ENCODE assay signal across 10 mouse cellular contexts in the genomic region with DNA sequence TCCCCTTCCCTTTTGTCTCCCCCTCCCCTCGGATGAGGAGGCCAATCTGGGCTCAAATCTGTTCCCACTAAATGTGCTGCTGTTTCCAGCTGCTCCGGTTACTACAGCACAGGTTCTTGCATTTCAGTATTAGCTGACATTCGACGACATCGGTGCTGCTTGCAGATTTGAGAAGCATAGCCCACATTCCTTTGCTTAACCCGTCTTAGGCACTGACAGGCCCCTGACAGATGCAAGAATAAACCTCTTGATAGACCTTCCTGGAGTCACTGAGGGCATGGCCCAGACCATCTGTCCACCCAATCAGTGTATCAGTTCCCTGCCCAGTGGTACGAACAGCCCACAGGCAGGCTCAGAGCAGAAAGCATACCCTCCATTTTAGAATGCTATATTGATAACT. TPM values are rescaled to one million over a fixed set of nuclear protein-coding genes. Genes with fewer than 3 reads are reported as not detected.
DNase-seq lines count a peak whose midpoint lies in the region; ATAC-seq lines count a peak whose summit lies in the region.
"Had no signal": no experiment of that assay in that cellular context is flagged by ENCODE, and none has a peak within 500 bp of the region (broad histone marks: within the 10 kb centered on the region; RNA-seq: fewer than 3 reads in every experiment).

No protein-coding gene starts in this region.

- H3K4me2 ChIP-seq in heart, embryonic 11.5 days, result no peak overlapping the region; the same call in 1 of the 2 replicates
- no peak overlapping the region for H3K4me2 ChIP-seq in midbrain, embryonic 12.5 days (replicated peaks)
- no peak overlapping the region for H3K4me2 ChIP-seq in midbrain, embryonic 14.5 days (ENCODE audit: low read length)
- H3K4me2 ChIP-seq in limb, embryonic 11.5 days (ENCODE audit: low read depth, severe bottlenecking), result peak overlapping the region; percentile 20; the same call in 1 of the 2 replicates

- peaks cover 22% of the 10 kb centered on the region for H3K4me1 ChIP-seq in heart, embryonic 11.5 days (ENCODE audit: control insufficient read depth, insufficient read depth, low read length)
- H3K4me1 ChIP-seq in midbrain, embryonic 12.5 days, result peaks cover 19% of the 10 kb centered on the region
- peaks cover 8% of the 10 kb centered on the region for H3K4me1 ChIP-seq in midbrain, embryonic 14.5 days (ENCODE audit: control insufficient read depth, insufficient read depth, low read length)
- peaks cover 20% of the 10 kb centered on the region for H3K4me1 ChIP-seq in limb, embryonic 11.5 days (ENCODE audit: control insufficient read depth, insufficient read depth, low read length)

- peak overlapping the region; percentile 57 for H3K27ac ChIP-seq in heart, embryonic 11.5 days (ENCODE audit: low read depth, low read length)
- 0 out of 2 replicates have a peak overlapping the region, but pooled peaks have one; percentile 39 for H3K27ac ChIP-seq in midbrain, embryonic 12.5 days (replicated peaks)
- no peak overlapping the region for H3K27ac ChIP-seq in midbrain, embryonic 14.5 days (replicated peaks; ENCODE audit: low read depth, low read length)
- H3K27ac ChIP-seq in limb, embryonic 11.5 days (replicated peaks; ENCODE audit: low read depth, low read length), result peak overlapping the region; percentile 85

- H3K4me3 ChIP-seq in heart, embryonic 11.5 days (ENCODE audit: low read depth, low read length), result no peak overlapping the region
- no peak overlapping the region for H3K4me3 ChIP-seq in midbrain, embryonic 12.5 days
- H3K4me3 ChIP-seq in midbrain, embryonic 14.5 days (replicated peaks; ENCODE audit: low read depth, low read length), result no peak overlapping the region
- H3K4me3 ChIP-seq in limb, embryonic 11.5 days (ENCODE audit: low read depth, low read length), result no peak overlapping the region
- H3K4me3 ChIP-seq: erythroblast, embryonic 14.5 days had no signal

- no peak for DNase-seq in heart, postnatal 10 days
- DNase-seq in midbrain, embryonic 14.5 days, result no peak
- DNase-seq in limb, embryonic 11.5 days (ENCODE audit: low spot score), result peak; percentile 48
- DNase-seq in thymus, adult 18-20 months, result no peak
- no peak for DNase-seq in urinary bladder, postnatal 4 days (ENCODE audit: low spot score in 2 of 2)

- 14% methylated on average over 7 of the region's 7 CpGs for WGBS in heart, embryonic 11.5 days (ENCODE audit: insufficient replicate concordance)
- WGBS in midbrain, embryonic 12.5 days, result 35% methylated on average over 7 of the region's 7 CpGs
- whole genome bisulfite sequencing in midbrain, embryonic 14.5 days, result 32% methylated on average over 7 of the region's 7 CpGs
- 21% methylated on average over 7 of the region's 7 CpGs for WGBS in limb, embryonic 11.5 days

- H3K9me3 ChIP-seq in heart, embryonic 11.5 days (replicated peaks; ENCODE audit: control insufficient read depth, low read length), result no peaks in the 10 kb centered on the region
- no peaks in the 10 kb centered on the region for H3K9me3 ChIP-seq in midbrain, embryonic 12.5 days
- no peaks in the 10 kb centered on the region for H3K9me3 ChIP-seq in midbrain, embryonic 14.5 days (ENCODE audit: control insufficient read depth, low read length)
- H3K9me3 ChIP-seq in limb, embryonic 11.5 days (ENCODE audit: control insufficient read depth, low read length), result no peaks in the 10 kb centered on the region

- intact Hi-C loops in heart, postnatal 10 days (cut with DNase I), result no loop called here

- H3K9ac ChIP-seq in heart, embryonic 11.5 days (ENCODE audit: low read depth, low read length), result no peak overlapping the region
- no peak overlapping the region for H3K9ac ChIP-seq in midbrain, embryonic 12.5 days (replicated peaks)
- H3K9ac ChIP-seq in midbrain, embryonic 14.5 days (replicated peaks; ENCODE audit: low read length), result no peak overlapping the region
- H3K9ac ChIP-seq in limb, embryonic 11.5 days (ENCODE audit: low read length), result no peak overlapping the region

- no peaks in the 10 kb centered on the region for H3K27me3 ChIP-seq in heart, embryonic 11.5 days (ENCODE audit: control insufficient read depth, insufficient read depth, low read length)
- H3K27me3 ChIP-seq in midbrain, embryonic 12.5 days, result no peaks in the 10 kb centered on the region
- no peaks in the 10 kb centered on the region for H3K27me3 ChIP-seq in midbrain, embryonic 14.5 days (ENCODE audit: control insufficient read depth, insufficient read depth, low read length)
- no peaks in the 10 kb centered on the region for H3K27me3 ChIP-seq in limb, embryonic 11.5 days (ENCODE audit: control insufficient read depth, insufficient read depth, low read length)
- H3K27me3 ChIP-seq: Patski had no signal

- peaks cover 10% of the 10 kb centered on the region; the same call in 1 of the 2 replicates for H3K36me3 ChIP-seq in heart, embryonic 11.5 days (ENCODE audit: control insufficient read depth, insufficient read depth, low read length)
- H3K36me3 ChIP-seq in midbrain, embryonic 12.5 days, result peaks cover 14% of the 10 kb centered on the region; the same call in 1 of the 2 replicates
- H3K36me3 ChIP-seq in midbrain, embryonic 14.5 days (ENCODE audit: control insufficient read depth, insufficient read depth, low read length), result peaks cover 13% of the 10 kb centered on the region
- no peaks in the 10 kb centered on the region for H3K36me3 ChIP-seq in limb, embryonic 11.5 days (ENCODE audit: control insufficient read depth, insufficient read depth, low read length)

- ATAC-seq in heart, embryonic 11.5 days (replicated peaks; ENCODE audit: insufficient number of reproducible peaks, low FRiP score, low TSS enrichment), result peak; percentile 57
- 0 out of 2 replicates have a peak, but pooled peaks have one; percentile 29 for ATAC-seq in midbrain, embryonic 12.5 days (ENCODE audit: low FRiP score, low read depth)
- no peak for ATAC-seq in midbrain, embryonic 14.5 days (ENCODE audit: low FRiP score, low TSS enrichment)
- peak; percentile 61 for ATAC-seq in limb, embryonic 11.5 days (ENCODE audit: insufficient number of reproducible peaks, low FRiP score, low TSS enrichment, low read depth)
- no peak for ATAC-seq in megakaryocyte-erythroid progenitor cell, adult 5-6 weeks (replicated peaks; ENCODE audit: low FRiP score, low TSS enrichment, poor library complexity, severe bottlenecking)
- ATAC-seq: Patski had no signal

RNA-seq across cellular contexts. Expression of a gene that starts 38.1 kb away (rescaled TPM):
- polyA plus RNA-seq in heart, embryonic 11.5 days (2014; fragmentation: Nextera tagmentation; extraction: Ambion mirVana), result 55.1 and 60.1 TPM in 2 replicates
- total RNA-seq in heart, postnatal 10 days (2021), result 100 to 1,000 TPM; 105 to 121 TPM
- 137 and 143 TPM in 2 replicates for polyA plus RNA-seq in midbrain, embryonic 12.5 days (2016; fragmentation: Nextera tagmentation; extraction: Ambion mirVana)
- 53.9 and 65.3 TPM in 2 replicates for polyA plus RNA-seq in midbrain, embryonic 14.5 days (2014; fragmentation: Nextera tagmentation; extraction: Ambion mirVana)
- polyA plus RNA-seq in limb, embryonic 11.5 days (2014; fragmentation: Nextera tagmentation; extraction: Ambion mirVana), result 158 and 179 TPM in 2 replicates
- total RNA-seq in megakaryocyte-erythroid progenitor cell, adult 5-6 weeks (2014; fragmentation: Nextera tagmentation), result 13.4 and 30.0 TPM in 2 replicates
- 10.7 and 16.8 TPM in 2 replicates for total RNA-seq in megakaryocyte-erythroid progenitor cell, adult 5-6 weeks (2017)

Comparison
In these comparisons a context has a peak if more than half of its experiments do, and no peak if none do; other contexts are left out.
1. ATAC-seq: peak in heart, embryonic 11.5 days (single experiment), midbrain, embryonic 12.5 days (single experiment) and limb, embryonic 11.5 days (single experiment); none in midbrain, embryonic 14.5 days (single experiment) and megakaryocyte-erythroid progenitor cell, adult 5-6 weeks (single experiment).